Mouse (Mus musculus): ENCODE results near the gene Med23.

DNA sequence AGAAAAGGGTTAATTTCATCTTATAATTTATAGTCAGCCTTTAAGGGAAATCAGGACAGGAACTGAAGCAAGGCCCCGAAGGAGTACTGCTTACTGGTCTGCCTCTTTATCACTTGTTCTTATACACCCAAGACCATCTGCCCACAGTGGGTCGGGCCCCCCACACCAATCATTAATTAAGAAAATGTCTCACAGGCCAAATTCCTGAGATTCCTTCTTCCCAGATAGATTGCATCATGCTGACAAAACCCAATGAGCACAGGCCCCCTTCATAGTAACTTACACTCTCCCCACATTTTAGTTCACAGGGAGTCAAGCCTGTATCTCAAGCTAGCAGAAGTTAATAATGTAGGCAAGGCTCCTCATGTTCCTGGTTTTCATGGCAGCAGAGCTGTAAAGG lies 27.8 kb upstream of the Med23 start:
- TF ChIP-seq CTCF (IDR thresholded peaks at IDR 0.05; ENCODE audit: low read depth): no peak
- no peak for TF ChIP-seq EP300 (IDR thresholded peaks at IDR 0.05; ENCODE audit: low read depth)
